Comparison of ENCODE assay signal across 18 mouse cellular contexts in the genomic region with DNA sequence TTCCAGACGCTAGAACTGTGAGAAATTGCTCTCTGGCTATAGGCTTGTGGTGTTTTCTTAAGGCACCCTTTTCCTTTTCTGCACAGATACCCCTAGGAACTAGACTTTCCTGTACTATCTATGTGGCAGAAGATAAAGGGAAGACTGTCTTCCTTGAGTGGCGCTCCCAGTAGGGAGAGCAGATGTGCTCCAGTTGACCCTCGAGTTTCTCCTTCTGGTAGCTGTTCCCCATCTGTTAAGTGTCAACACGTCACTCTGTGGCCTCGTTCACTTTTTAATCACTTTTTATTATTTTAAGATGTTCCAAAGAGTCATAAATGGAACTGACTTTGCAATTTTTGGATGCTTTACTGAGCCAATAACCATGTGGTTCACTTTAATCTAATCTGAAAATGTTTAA.
DNase-seq lines count a peak whose midpoint lies in the region; ATAC-seq and TF ChIP-seq lines count a peak whose summit lies in the region.
"Had no signal": no experiment of that assay in that cellular context is flagged by ENCODE, and none has a peak within 500 bp of the region (broad histone marks: within the 10 kb centered on the region; RNA-seq: fewer than 3 reads in every experiment).

No protein-coding gene starts in this region.

- no peak for TF ChIP-seq CTCF in kidney, postnatal 0 days (IDR thresholded peaks at IDR 0.05; ENCODE audit: low read depth)
- TF ChIP-seq CTCF in midbrain, postnatal 0 days (IDR thresholded peaks at IDR 0.05), result no peak

- no peaks in the 10 kb centered on the region for H3K27me3 ChIP-seq in heart, embryonic 16.5 days (ENCODE audit: control insufficient read depth, insufficient read depth, low read length)
- no peaks in the 10 kb centered on the region for H3K27me3 ChIP-seq in kidney, postnatal 0 days (ENCODE audit: insufficient read depth, low read length)
- no peaks in the 10 kb centered on the region for H3K27me3 ChIP-seq in limb, embryonic 14.5 days (ENCODE audit: control insufficient read depth, insufficient read depth, low read length)
- no peaks in the 10 kb centered on the region for H3K27me3 ChIP-seq in limb, embryonic 10.5 days (ENCODE audit: low read depth, poor library complexity, severe bottlenecking)
- H3K27me3 ChIP-seq in midbrain, embryonic 11.5 days (ENCODE audit: control insufficient read depth, insufficient read depth, low read length), result no peaks in the 10 kb centered on the region
- H3K27me3 ChIP-seq in midbrain, postnatal 0 days (ENCODE audit: insufficient read depth, low read length), result no peaks in the 10 kb centered on the region
- H3K27me3 ChIP-seq: embryonic facial prominence, embryonic 13.5 days; forebrain, embryonic 12.5 days; hindbrain, embryonic 15.5 days had no signal

- no peaks in the 10 kb centered on the region for H3K36me3 ChIP-seq in heart, embryonic 16.5 days (ENCODE audit: control insufficient read depth, insufficient read depth)
- no peaks in the 10 kb centered on the region for H3K36me3 ChIP-seq in kidney, postnatal 0 days (ENCODE audit: insufficient read depth, low read length)
- H3K36me3 ChIP-seq in limb, embryonic 14.5 days (ENCODE audit: control insufficient read depth, insufficient read depth, low read length), result no peaks in the 10 kb centered on the region
- H3K36me3 ChIP-seq in limb, embryonic 10.5 days, result no peaks in the 10 kb centered on the region
- no peaks in the 10 kb centered on the region for H3K36me3 ChIP-seq in midbrain, embryonic 11.5 days (ENCODE audit: control insufficient read depth, insufficient read depth, low read length)
- H3K36me3 ChIP-seq in midbrain, postnatal 0 days (ENCODE audit: insufficient read depth, low read length), result no peaks in the 10 kb centered on the region
- H3K36me3 ChIP-seq: embryonic facial prominence, embryonic 13.5 days; forebrain, embryonic 12.5 days; hindbrain, embryonic 15.5 days had no signal

- no peak overlapping the region for H3K9ac ChIP-seq in heart, embryonic 16.5 days (ENCODE audit: low read length)
- H3K9ac ChIP-seq in kidney, postnatal 0 days (ENCODE audit: low read depth, low read length), result no peak overlapping the region
- no peak overlapping the region for H3K9ac ChIP-seq in limb, embryonic 14.5 days (ENCODE audit: low read depth, low read length, severe bottlenecking)
- H3K9ac ChIP-seq in midbrain, embryonic 11.5 days (ENCODE audit: low read length), result no peak overlapping the region
- no peak overlapping the region for H3K9ac ChIP-seq in midbrain, postnatal 0 days (replicated peaks; ENCODE audit: low read length, poor library complexity, severe bottlenecking)
- H3K9ac ChIP-seq: embryonic facial prominence, embryonic 13.5 days; forebrain, embryonic 12.5 days; hindbrain, embryonic 15.5 days had no signal

- DNase-seq in heart, postnatal 36 days, result no peak
- DNase-seq in kidney, postnatal 0 days (ENCODE audit: low spot score), result peak; percentile 50
- DNase-seq in kidney, adult 18-20 months, result no peak
- peak; percentile 21 for DNase-seq in limb, embryonic 14.5 days (ENCODE audit: low spot score)
- no peak for DNase-seq in limb, embryonic 10.5 days (ENCODE audit: low spot score)
- peak; percentile 72 for DNase-seq in midbrain, embryonic 11.5 days (ENCODE audit: low spot score, missing footprints)
- no peak for DNase-seq in midbrain, postnatal 0 days (ENCODE audit: low spot score)
- DNase-seq: adrenal gland, postnatal 14 days; cerebellum, adult 18-20 months; cerebellum, adult 9-11 months; cerebellum, postnatal 36 days; gastrocnemius, postnatal 14 days had no signal

- no peak overlapping the region for H3K4me3 ChIP-seq in heart, embryonic 16.5 days (ENCODE audit: low read length)
- no peak overlapping the region for H3K4me3 ChIP-seq in kidney, postnatal 0 days (replicated peaks; ENCODE audit: low read depth, low read length)
- no peak overlapping the region for H3K4me3 ChIP-seq in limb, embryonic 14.5 days (replicated peaks; ENCODE audit: low read length)
- H3K4me3 ChIP-seq in limb, embryonic 10.5 days, result no peak overlapping the region
- H3K4me3 ChIP-seq in midbrain, embryonic 11.5 days (ENCODE audit: low read depth, low read length), result no peak overlapping the region
- no peak overlapping the region for H3K4me3 ChIP-seq in midbrain, postnatal 0 days (ENCODE audit: low read depth, low read length)
- H3K4me3 ChIP-seq: embryonic facial prominence, embryonic 13.5 days; forebrain, embryonic 12.5 days; hindbrain, embryonic 15.5 days had no signal

- TF ChIP-seq POLR2A in limb, embryonic 14.5 days (IDR thresholded peaks at IDR 0.05; ENCODE audit: borderline replicate concordance, extremely low read depth, insufficient read depth, insufficient read length), result no peak

- no peak overlapping the region for H3K4me2 ChIP-seq in heart, embryonic 16.5 days (ENCODE audit: low read depth, low read length)
- no peak overlapping the region for H3K4me2 ChIP-seq in kidney, postnatal 0 days (ENCODE audit: low read length)
- no peak overlapping the region for H3K4me2 ChIP-seq in limb, embryonic 14.5 days (replicated peaks; ENCODE audit: low read depth, low read length, severe bottlenecking)
- H3K4me2 ChIP-seq in midbrain, embryonic 11.5 days, result no peak overlapping the region
- no peak overlapping the region for H3K4me2 ChIP-seq in midbrain, postnatal 0 days (ENCODE audit: low read depth, low read length, poor library complexity, severe bottlenecking)
- H3K4me2 ChIP-seq: embryonic facial prominence, embryonic 13.5 days; forebrain, embryonic 12.5 days; hindbrain, embryonic 15.5 days had no signal

- ATAC-seq in heart, embryonic 16.5 days (replicated peaks; ENCODE audit: extremely low read depth, insufficient read depth, low FRiP score), result peak; percentile 32; the same call in 1 of the 2 replicates
- ATAC-seq in kidney, postnatal 0 days (replicated peaks; ENCODE audit: low FRiP score, low read depth), result no peak
- no peak for ATAC-seq in limb, embryonic 14.5 days (ENCODE audit: low FRiP score, low read depth)
- ATAC-seq in midbrain, embryonic 11.5 days (ENCODE audit: low FRiP score), result no peak
- no peak for ATAC-seq in midbrain, postnatal 0 days (ENCODE audit: low FRiP score)
- ATAC-seq: activated CD4-positive, CD25-positive, alpha-beta regulatory T cell, adult 4 months; forebrain, embryonic 16.5 days had no signal

- no peaks in the 10 kb centered on the region for H3K9me3 ChIP-seq in heart, embryonic 16.5 days (replicated peaks; ENCODE audit: control insufficient read depth, low read length)
- H3K9me3 ChIP-seq in kidney, postnatal 0 days (replicated peaks; ENCODE audit: low read length), result no peaks in the 10 kb centered on the region
- no peaks in the 10 kb centered on the region for H3K9me3 ChIP-seq in limb, embryonic 14.5 days (ENCODE audit: control insufficient read depth, low read length)
- H3K9me3 ChIP-seq in limb, embryonic 10.5 days (replicated peaks), result no peaks in the 10 kb centered on the region
- H3K9me3 ChIP-seq in midbrain, embryonic 11.5 days (ENCODE audit: control insufficient read depth, low read length), result no peaks in the 10 kb centered on the region
- H3K9me3 ChIP-seq in midbrain, postnatal 0 days (ENCODE audit: low read length), result no peaks in the 10 kb centered on the region
- H3K9me3 ChIP-seq: embryonic facial prominence, embryonic 13.5 days; forebrain, embryonic 12.5 days; hindbrain, embryonic 15.5 days had no signal

- WGBS in heart, embryonic 16.5 days, result 35% methylated on average over 5 of the region's 5 CpGs
- WGBS in kidney, postnatal 0 days, result 68% methylated on average over 5 of the region's 5 CpGs
- WGBS in limb, embryonic 14.5 days, result 48% methylated on average over 5 of the region's 5 CpGs
- WGBS in limb, embryonic 10.5 days, result 52% methylated on average over 5 of the region's 5 CpGs
- 80% methylated on average over 5 of the region's 5 CpGs for WGBS in midbrain, embryonic 11.5 days
- 88% methylated on average over 5 of the region's 5 CpGs for WGBS in midbrain, postnatal 0 days

- intact Hi-C loops in heart, postnatal 36 days (cut with DNase I), result no loop called here

- no peak overlapping the region for H3K27ac ChIP-seq in heart, embryonic 16.5 days (ENCODE audit: low read length)
- H3K27ac ChIP-seq in kidney, postnatal 0 days, result no peak overlapping the region
- H3K27ac ChIP-seq in limb, embryonic 14.5 days (replicated peaks; ENCODE audit: low read depth, low read length), result no peak overlapping the region
- no peak overlapping the region for H3K27ac ChIP-seq in limb, embryonic 10.5 days
- H3K27ac ChIP-seq in midbrain, embryonic 11.5 days (ENCODE audit: low read depth, low read length), result no peak overlapping the region
- H3K27ac ChIP-seq in midbrain, postnatal 0 days (ENCODE audit: low read depth, low read length), result no peak overlapping the region
- H3K27ac ChIP-seq: embryonic facial prominence, embryonic 13.5 days; forebrain, embryonic 12.5 days; hindbrain, embryonic 15.5 days had no signal

- no peaks in the 10 kb centered on the region; the same call in 1 of the 2 replicates for H3K4me1 ChIP-seq in heart, embryonic 16.5 days (ENCODE audit: control insufficient read depth, insufficient read depth, low read length)
- no peaks in the 10 kb centered on the region for H3K4me1 ChIP-seq in kidney, postnatal 0 days (replicated peaks; ENCODE audit: insufficient read depth, low read length)
- no peaks in the 10 kb centered on the region; the same call in 1 of the 2 replicates for H3K4me1 ChIP-seq in limb, embryonic 14.5 days (ENCODE audit: control insufficient read depth, insufficient read depth, low read length)
- peaks cover 12% of the 10 kb centered on the region for H3K4me1 ChIP-seq in limb, embryonic 10.5 days
- H3K4me1 ChIP-seq in midbrain, embryonic 11.5 days (ENCODE audit: control insufficient read depth, insufficient read depth, low read length), result no peaks in the 10 kb centered on the region
- no peaks in the 10 kb centered on the region for H3K4me1 ChIP-seq in midbrain, postnatal 0 days (ENCODE audit: insufficient read depth, low read length)
- H3K4me1 ChIP-seq: hindbrain, embryonic 15.5 days had no signal

Comparison
In these comparisons a context has a peak if more than half of its experiments do, and no peak if none do; other contexts are left out.
1. DNase-seq: peak in kidney, postnatal 0 days (single experiment), limb, embryonic 14.5 days (single experiment) and midbrain, embryonic 11.5 days (single experiment); none in heart, postnatal 36 days (0 of 2), kidney, adult 18-20 months (single experiment), limb, embryonic 10.5 days (single experiment) and midbrain, postnatal 0 days (single experiment).